Mouse (Mus musculus) midbrain, embryonic 10.5 days (tissue): ENCODE measurements around the gene Stkld1. TPM values are rescaled to one million over a fixed set of nuclear protein-coding genes. Genes with fewer than 3 reads are reported as not detected.

Experiments
- DNase-seq: peaks from one replicate; pipeline ENCODE4 v3.0.0-alpha.2; 2017; ENCODE audit warnings: low spot score
- H3K27ac ChIP-seq: fragments of 300-500 bp; sonication (generic); replicated peaks from 2 replicates; pipeline ENCODE4 v1.5.1; 2016; ENCODE audit warnings: mild to moderate bottlenecking
- H3K27me3 ChIP-seq: fragments of 300-500 bp; sonication (generic); 2 replicates; pipeline ENCODE4 v1.6.1; 2016; ENCODE audit warnings: low read depth, mild to moderate bottlenecking; ENCODE audit not compliant: poor library complexity, severe bottlenecking
- H3K36me3 ChIP-seq: fragments of 300-500 bp; sonication (generic); 2 replicates; pipeline ENCODE4 v1.6.1; 2016; ENCODE audit warnings: mild to moderate bottlenecking, moderate library complexity
- H3K4me1 ChIP-seq: fragments of 300-500 bp; sonication (generic); 2 replicates; pipeline ENCODE4 v1.6.1; 2016
- H3K4me3 ChIP-seq: fragments of 300-500 bp; sonication (generic); 2 replicates; pipeline ENCODE4 v1.5.1; 2016; ENCODE audit warnings: mild to moderate bottlenecking, moderate library complexity
- H3K9me3 ChIP-seq: fragments of 300-500 bp; sonication (generic); replicated peaks from 2 replicates; pipeline ENCODE4 v1.6.1; 2016; ENCODE audit warnings: mild to moderate bottlenecking
- WGBS: fragments of 180-500 bp; shearing (Covaris S2); methylation state at CpG from one replicate; pipeline ENCODE4 v1.1.7; 2016; 5-methylcytosine and 5-hydroxymethylcytosine counted together
- polyA plus RNA-seq: library from polyadenylated mRNA; unstranded; fragments of >200 nt; fragmentation: Nextera tagmentation; extraction: Ambion mirVana; gene quantifications from 2 replicates; pipeline ENCODE4 v1.2.1, GENCODE M21; 2016

The Stkld1 gene
- polyA plus RNA-seq, 1 experiment from 2014 or later: 0.05 TPM

DNA sequence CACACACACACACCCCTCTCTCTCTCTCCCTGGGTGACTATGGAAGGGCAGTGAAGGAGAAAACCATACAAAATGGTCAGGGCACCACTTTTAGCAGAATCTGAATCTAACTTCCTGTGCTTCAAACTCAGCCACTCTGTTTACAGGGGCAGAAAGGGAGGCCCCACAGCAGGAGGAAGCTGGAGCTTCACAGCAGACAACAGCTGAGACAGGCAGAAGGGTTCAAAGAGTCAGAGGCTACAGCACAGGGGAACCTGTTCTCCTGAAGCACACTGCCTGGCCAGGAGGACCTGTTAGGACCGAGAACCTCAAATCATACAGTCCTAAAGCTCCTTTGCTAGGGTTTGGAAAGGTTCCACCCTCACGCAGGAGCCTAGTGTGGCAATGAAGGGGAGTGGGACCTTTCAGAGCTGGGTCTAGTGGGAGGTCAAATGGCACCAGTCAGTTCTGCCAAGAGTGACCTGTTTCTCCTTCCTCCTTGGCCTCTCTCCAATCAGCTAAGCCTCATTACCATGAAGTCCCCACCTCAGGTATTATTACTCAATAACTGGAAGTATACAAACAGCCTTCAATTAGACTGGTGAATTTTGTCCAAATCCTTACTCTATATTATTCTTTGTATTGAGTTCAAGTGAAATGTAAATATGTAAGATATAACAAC lies 21.0 kb downstream of the Stkld1 start:
- H3K27me3 ChIP-seq: no peaks in the 10 kb centered on the region
- WGBS: 98% methylated on average over 2 of the region's 2 CpGs

DNA sequence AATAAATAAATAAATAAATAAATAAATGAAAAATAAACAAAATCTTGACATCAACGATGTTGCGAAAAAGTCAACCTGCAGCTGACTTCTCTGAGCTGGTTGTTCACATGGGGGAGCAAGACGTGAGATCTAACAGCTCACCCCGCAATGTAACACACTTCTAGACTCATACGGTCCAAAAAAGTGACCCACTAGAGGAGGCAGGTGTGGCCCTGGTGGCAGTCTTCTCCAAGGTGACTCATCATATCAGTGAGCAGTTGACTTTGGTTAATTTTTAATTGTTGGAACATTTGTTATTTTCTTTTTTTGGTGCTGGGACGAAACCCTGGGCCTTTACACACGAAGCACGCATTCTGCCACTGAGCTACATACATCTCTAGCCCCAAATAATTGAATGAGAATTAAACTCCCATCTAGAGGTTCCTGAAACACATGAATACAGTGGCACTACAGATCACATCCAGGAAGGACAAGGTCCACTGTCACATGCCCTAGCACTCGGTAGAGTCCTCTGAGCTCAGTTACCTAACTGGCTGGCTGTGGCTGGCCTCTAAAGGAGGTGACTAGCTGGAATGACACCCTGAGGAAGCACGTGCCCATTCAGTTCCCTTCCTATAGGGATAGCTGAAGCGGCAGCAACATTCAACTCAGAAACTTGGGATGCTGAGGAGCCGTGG lies 23.1 kb downstream of the Stkld1 start:
- H3K36me3 ChIP-seq: peaks cover 97% of the 10 kb centered on the region
- H3K9me3 ChIP-seq: no peaks in the 10 kb centered on the region

More for the DNA sequence above, 21.0 kb downstream of the Stkld1 start:
- no peaks in the 10 kb centered on the region for H3K4me1 ChIP-seq
- no peak overlapping the region for H3K4me3 ChIP-seq
- H3K27ac ChIP-seq: no peak overlapping the region
- no peak for DNase-seq
- H3K9me3 ChIP-seq: no peaks in the 10 kb centered on the region
- H3K36me3 ChIP-seq: peaks cover 97% of the 10 kb centered on the region

DNA sequence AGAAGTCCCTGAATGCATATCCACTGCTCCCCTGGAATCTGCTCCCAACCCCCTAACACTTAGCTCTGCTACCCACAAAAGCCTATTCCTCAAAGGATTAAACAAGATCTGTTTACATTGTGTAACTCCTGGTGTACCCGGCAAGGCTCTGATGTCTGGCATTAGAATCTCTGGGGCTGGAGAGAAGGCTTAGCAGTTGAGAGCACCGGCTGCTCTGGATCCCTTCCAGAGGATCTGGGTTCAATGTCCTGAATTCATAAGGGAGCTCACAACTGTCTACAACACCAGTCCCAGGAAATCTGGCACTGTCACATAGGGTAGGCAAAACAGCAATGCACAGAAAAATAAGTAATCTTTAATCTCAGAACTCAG lies 23.6 kb downstream of the Stkld1 start:
- Histone ChIP-seq H3K9me3 (no peaks in the 10 kb centered on the region), H3K27me3 (no peaks in the 10 kb centered on the region), H3K4me1 (peaks cover 8% of the 10 kb centered on the region; the same call in 1 of the 2 replicates), H3K27ac (no peak overlapping the region), H3K36me3 (peaks cover 97% of the 10 kb centered on the region), H3K4me3 (no peak overlapping the region)
- DNase-seq: no peak
- WGBS: 89% methylated on average over 2 of the region's 2 CpGs

More for the DNA sequence above, 23.1 kb downstream of the Stkld1 start:
- no peak overlapping the region for H3K27ac ChIP-seq
- 95% methylated on average over 12 of the region's 12 CpGs for WGBS
- no peak for DNase-seq
- H3K27me3 ChIP-seq: no peaks in the 10 kb centered on the region
- H3K4me1 ChIP-seq: peaks cover 3% of the 10 kb centered on the region; the same call in 1 of the 2 replicates
- H3K4me3 ChIP-seq: no peak overlapping the region

DNA sequence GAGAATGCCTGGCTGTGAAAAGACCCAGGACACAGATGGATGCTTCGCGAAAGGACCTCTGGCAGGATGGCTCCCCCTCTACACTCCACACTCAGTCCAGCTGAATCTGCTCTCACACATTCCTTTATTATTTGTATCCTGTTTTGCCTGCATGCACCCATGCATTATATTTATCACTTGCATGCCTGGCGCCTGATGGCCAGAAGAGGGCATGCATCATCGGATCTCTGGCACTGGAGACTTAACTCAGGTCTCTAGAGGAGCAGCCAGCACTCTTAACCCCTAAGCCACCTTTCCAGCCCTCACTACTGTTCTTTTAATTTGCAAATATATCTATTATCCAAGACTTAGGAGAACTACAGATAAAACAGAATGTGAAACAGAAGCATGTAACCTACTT lies 26.9 kb downstream of the Stkld1 start:
- Histone ChIP-seq H3K4me3 (no peak overlapping the region), H3K9me3 (no peaks in the 10 kb centered on the region), H3K27ac (no peak overlapping the region), H3K27me3 (no peaks in the 10 kb centered on the region), H3K36me3 (peaks cover 68% of the 10 kb centered on the region), H3K4me1 (peaks cover 28% of the 10 kb centered on the region)
- 80% methylated on average over 4 of the region's 4 CpGs for WGBS
- no peak for DNase-seq

DNA sequence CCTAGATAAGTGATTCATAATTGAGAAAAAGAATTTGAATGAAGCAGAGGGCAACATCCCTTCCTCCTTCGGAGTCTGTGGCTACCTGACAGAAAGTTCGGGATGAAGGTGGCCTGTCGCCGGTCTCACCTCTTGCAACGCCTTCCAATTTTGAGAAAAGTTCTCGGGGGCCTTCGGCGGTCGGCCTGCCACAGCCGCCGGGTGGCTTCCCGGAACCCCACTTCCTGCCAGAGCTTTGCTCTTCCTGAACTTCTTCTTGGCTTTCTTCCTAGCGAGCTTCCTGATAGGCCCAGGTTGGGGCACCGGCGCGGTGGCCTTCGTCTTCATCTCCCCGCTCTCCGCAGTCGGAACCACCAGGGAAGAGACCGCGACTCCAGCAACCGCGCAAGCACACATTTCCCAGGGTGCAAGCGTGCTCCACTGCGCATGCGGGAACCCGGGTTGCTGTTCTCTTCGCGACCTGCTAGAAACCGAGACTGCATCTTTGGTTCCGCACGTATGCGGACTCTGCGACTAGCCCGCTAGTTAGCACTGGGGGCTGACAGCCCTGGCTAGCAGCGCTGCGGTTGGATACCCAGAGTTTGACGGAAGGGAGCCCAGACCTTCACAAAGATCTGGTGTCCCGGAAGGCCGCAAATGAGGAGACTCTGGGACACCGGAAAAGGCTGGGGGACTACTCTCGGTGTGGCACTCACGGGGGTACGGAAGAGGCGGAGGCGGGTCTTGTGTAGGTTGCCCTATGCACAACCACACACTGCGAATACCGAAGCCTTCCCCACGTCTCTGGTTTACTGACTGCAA lies 30.3 kb downstream of the Stkld1 start, which contains the start of gene Rexo4:
Gene Rexo4 (minus strand): TSS at position 464 of the 801 bp plus-strand sequence.
- Histone ChIP-seq H3K4me3 (peak within 1 kb of the TSS; percentile 86), H3K27ac (peak within 1 kb of the TSS; percentile 96), H3K36me3 (peaks cover 35% of the 10 kb centered on the region), H3K4me1 (peaks cover 28% of the 10 kb centered on the region), H3K9me3 (peaks cover 5% of the 10 kb centered on the region; the same call in 1 of the 2 replicates), H3K27me3 (no peaks in the 10 kb centered on the region)
- peak; percentile 93 for DNase-seq
- WGBS: under 1% methylated on average over 50 of the region's 50 CpGs

DNA sequence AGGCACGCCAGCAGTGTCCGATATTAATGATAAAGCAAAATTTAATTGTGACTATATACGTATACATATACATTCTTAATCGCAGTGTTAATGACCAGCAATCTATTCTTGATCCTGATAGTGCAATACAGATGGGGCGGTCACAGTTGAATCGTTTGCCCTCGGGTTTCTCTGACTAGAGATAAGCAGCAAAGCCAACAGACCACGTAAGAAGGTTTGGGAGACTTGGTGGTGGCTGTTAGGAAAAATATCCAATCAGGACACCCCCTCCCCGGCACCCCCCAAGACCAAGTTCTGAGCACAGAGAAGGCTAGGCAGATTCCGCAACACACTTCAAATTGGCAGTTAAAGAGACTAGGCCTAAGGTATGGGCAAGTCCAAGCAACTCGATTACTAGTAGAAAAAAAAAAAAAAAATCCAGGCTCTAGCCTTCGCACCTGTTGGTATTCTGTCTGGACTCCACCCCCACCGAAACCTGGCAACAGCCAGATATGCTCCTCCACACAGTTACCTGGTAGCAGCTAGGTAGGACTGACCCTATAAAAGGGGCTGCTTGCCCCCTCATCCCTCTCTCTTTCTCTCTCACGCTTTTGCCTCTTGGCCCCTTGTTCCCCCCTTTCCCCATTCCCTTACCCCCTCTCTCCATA lies 31.0 kb downstream of the Stkld1 start:
- Histone ChIP-seq H3K4me3 (peak overlapping the region; percentile 86), H3K27me3 (no peaks in the 10 kb centered on the region), H3K27ac (peak overlapping the region; percentile 96), H3K36me3 (peaks cover 30% of the 10 kb centered on the region), H3K9me3 (peaks cover 5% of the 10 kb centered on the region; the same call in 1 of the 2 replicates), H3K4me1 (peaks cover 28% of the 10 kb centered on the region)
- DNase-seq: no peak
- WGBS: 20% methylated on average over 14 of the region's 14 CpGs

DNA sequence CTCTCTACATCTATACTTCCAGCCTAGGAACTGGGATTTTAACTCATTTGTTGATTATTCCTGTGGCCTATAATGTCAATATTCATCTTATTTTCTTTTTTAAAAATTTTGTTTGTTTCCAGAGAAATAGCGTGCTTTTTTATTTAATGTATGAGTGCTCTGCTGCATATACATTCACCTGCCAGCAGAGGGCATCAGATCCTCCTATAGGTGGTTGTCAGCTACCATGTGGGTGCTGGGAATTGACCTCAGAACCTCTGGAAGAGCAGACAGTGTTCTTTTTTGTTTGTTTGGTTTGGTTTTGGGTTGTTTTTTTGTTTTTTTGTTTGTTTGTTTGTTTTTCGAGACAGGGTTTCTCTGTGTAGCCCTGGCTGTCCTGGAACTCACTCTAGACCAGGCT lies 33.4 kb downstream of the Stkld1 start:
- H3K27ac ChIP-seq: no peak overlapping the region
- peaks cover 5% of the 10 kb centered on the region; the same call in 1 of the 2 replicates for H3K9me3 ChIP-seq
- H3K36me3 ChIP-seq: peaks cover 6% of the 10 kb centered on the region
- no peaks in the 10 kb centered on the region for H3K27me3 ChIP-seq
- no peak for DNase-seq
- WGBS: 75% methylated on average over 2 of the region's 2 CpGs
- no peak overlapping the region for H3K4me3 ChIP-seq
- peaks cover 24% of the 10 kb centered on the region for H3K4me1 ChIP-seq

DNA sequence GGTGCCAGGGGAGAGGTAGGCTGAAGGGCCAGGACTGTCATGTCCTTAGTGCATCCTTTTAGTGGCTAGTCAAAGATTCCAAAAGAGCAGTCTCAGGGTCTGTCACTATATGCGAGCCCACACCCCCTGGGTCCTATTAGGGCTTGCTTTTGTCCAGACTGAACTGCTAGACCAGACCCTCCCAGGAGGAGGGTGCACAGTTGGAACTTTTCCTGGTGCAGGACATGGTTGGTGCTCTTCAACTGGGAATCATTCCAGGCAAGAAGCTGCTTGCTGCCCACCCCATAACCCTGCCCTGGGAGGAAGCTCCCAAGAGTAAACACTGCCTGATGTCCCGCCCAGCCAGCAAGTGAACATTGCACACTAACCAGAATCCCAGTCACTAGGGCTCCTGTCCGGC lies 39.3 kb downstream of the Stkld1 start, which contains the start of gene Adamts13:
Gene Adamts13 (plus strand): TSS at position 301 of the 400 bp plus-strand sequence.
- no peaks in the 10 kb centered on the region for H3K9me3 ChIP-seq

DNA sequence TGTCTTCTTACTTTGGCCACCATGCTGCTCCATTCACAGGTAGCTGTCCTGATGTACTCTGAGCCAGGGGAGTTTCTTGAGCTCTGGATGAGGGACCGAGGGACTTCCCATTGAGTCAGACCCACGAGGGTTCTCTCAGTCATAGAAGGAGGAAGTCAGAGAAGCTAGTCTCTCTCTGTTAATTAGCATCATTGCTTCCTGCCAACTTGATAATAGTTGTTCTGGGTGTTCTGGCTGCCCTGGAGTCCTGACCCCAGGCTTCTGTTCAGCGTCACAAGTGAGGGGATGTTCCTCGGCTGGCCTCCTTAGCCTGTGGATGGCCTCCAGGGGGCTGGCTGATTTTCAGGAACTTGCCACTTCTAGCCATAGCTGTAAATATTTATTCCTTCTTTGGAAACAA lies 40.1 kb downstream of the Stkld1 start:
- H3K4me1 ChIP-seq: peaks cover 4% of the 10 kb centered on the region; the same call in 1 of the 2 replicates
- H3K27ac ChIP-seq: no peak overlapping the region
- no peak overlapping the region for H3K4me3 ChIP-seq
- no peaks in the 10 kb centered on the region for H3K36me3 ChIP-seq
- DNase-seq: no peak
- H3K27me3 ChIP-seq: no peaks in the 10 kb centered on the region
- no peaks in the 10 kb centered on the region for H3K9me3 ChIP-seq
- 72% methylated on average over 4 of the region's 4 CpGs for WGBS

More for the DNA sequence above, 39.3 kb downstream of the Stkld1 start, which contains the start of gene Adamts13:
- WGBS: 68% methylated on average over 3 of the region's 3 CpGs
- no peaks in the 10 kb centered on the region for H3K36me3 ChIP-seq
- no peaks in the 10 kb centered on the region for H3K27me3 ChIP-seq
- DNase-seq: no peak
- peaks cover 4% of the 10 kb centered on the region; the same call in 1 of the 2 replicates for H3K4me1 ChIP-seq
- H3K27ac ChIP-seq: no peak within 1 kb of the TSS
- no peak within 1 kb of the TSS for H3K4me3 ChIP-seq

DNA sequence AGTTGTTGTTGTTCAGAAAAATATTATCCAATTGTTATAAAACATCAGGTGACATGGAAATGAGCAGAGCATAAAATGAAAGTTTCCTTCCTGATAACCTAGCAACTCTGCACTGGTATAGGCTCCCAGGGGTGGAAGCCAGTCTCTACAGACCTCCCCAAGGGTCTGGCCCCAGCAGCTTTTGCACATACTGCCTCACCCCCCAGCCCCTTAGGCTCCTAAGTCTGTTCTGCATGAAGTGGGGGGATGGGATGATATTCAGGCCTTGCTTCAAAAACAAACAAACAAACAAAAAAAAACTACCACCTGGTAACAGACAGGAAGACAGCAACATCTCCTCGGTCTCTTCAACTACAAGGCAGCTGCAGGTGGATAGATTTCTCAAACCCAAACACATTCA lies 46.5 kb downstream of the Stkld1 start:
- H3K4me3 ChIP-seq: no peak overlapping the region
- H3K27ac ChIP-seq: no peak overlapping the region
- no peaks in the 10 kb centered on the region for H3K27me3 ChIP-seq
- WGBS: 78% methylated on average over 1 of the region's 1 CpGs
- DNase-seq: no peak
- no peaks in the 10 kb centered on the region for H3K36me3 ChIP-seq
- no peaks in the 10 kb centered on the region for H3K9me3 ChIP-seq
- no peaks in the 10 kb centered on the region for H3K4me1 ChIP-seq

DNA sequence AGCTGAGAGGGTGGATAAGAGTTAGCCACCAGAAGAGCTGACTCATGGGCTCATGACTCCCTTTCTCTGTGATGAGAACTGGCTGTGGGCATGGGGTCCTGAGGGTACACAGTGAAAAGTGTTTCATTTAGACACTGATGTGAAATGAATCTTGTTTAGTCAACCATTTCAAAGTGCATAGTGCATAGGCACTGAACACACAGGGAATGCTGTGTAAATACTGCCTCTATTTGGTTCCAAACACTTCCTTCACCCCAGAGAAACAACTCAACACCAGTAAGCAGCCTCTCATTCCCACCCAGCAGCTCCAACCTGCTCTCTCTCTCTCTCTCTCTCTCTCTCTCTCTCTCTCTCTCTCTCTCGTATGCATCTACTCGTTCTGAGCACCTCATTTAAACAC lies 50.3 kb downstream of the Stkld1 start:
- H3K4me1 ChIP-seq: no peaks in the 10 kb centered on the region
- H3K27me3 ChIP-seq: no peaks in the 10 kb centered on the region
- no peak overlapping the region for H3K27ac ChIP-seq
- H3K4me3 ChIP-seq: no peak overlapping the region
- no peaks in the 10 kb centered on the region for H3K36me3 ChIP-seq
- H3K9me3 ChIP-seq: no peaks in the 10 kb centered on the region
- no peak for DNase-seq
- 80% methylated on average over 2 of the region's 2 CpGs for WGBS

DNA sequence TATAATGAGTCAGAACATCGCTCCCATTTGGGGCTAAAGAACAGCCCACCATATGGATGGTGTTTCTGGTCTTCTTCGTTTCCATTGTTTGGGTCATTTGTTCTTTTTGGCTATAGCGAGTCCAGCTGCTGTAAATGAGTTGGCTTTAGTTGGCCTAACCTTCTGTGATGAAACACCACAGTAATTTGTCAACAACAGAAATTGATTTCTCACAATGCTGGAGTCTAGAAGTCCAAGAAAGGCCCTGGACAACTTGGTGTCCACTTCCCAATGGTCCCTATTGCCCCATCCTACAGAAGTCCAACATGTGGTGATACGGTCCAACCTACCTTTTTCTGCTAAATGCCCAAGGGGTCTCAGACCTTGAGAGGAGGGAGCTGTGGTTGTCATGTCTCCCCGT lies 50.8 kb downstream of the Stkld1 start:
- no peak for DNase-seq
- Histone ChIP-seq H3K36me3 (no peaks in the 10 kb centered on the region), H3K4me3 (no peak overlapping the region), H3K27me3 (no peaks in the 10 kb centered on the region), H3K27ac (no peak overlapping the region), H3K4me1 (no peaks in the 10 kb centered on the region), H3K9me3 (no peaks in the 10 kb centered on the region)
- 83% methylated on average over 5 of the region's 5 CpGs for WGBS
